Mouse (Mus musculus) lung, postnatal 0 days (tissue): ENCODE results near the gene Hspb3.

ENCODE experiments used
- CTCF ChIP-seq: IDR thresholded peaks from 2 replicates; pipeline ENCODE4 v1.5.1; 2016; ENCODE audit warnings: antibody characterized with exemption, mild to moderate bottlenecking
- EP300 ChIP-seq: IDR thresholded peaks from 2 replicates; pipeline ENCODE4 v1.6.1; 2016; ENCODE audit warnings: antibody characterized with exemption, mild to moderate bottlenecking, control low read depth

- TF ChIP-seq CTCF (no peak), EP300 (no peak)
These were observed 40.6 kb downstream of the Hspb3 start for GRCm38 (mm10) chr13:113622865-113623255.
